Mouse (Mus musculus) erythroblast, embryonic 14.5 days (primary cell): ENCODE results near the gene 4930426L09Rik.

Experiments used
- GATA1 ChIP-seq: IDR thresholded peaks from 2 replicates; pipeline ENCODE4 v1.6.1; 2012; ENCODE audit warnings: low read length, inconsistent platforms, mixed read lengths
- TAL1 ChIP-seq: IDR thresholded peaks from 3 replicates; pipeline ENCODE4 v1.6.1; 2012; ENCODE audit warnings: low read length, inconsistent platforms, mixed read lengths

DNA sequence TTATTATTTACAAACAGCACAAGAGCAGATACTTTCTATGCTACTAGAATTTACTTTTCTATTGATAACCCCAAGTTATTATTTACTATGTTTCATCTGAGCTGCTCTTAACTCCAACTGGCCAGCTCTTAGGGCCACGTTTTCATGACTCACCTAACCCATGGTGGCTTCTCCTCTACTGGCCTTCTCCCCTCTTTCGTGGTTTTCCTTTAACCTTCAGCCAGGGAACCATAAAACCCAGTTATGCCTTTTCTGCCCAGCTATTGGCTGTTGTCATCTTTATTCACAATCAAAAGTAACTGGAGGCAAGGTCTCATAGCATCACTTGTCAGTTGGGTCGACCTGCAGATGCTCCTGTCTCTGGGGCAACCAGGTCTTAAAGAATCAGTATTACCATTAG lies 12.6 kb upstream of the 4930426L09Rik start:
- TF ChIP-seq TAL1 (no peak), GATA1 (no peak)
